Mouse (Mus musculus) lung, postnatal 0 days (tissue): ENCODE data around the gene Cacna1a. TPM values are rescaled to one million over a fixed set of nuclear protein-coding genes. Genes with fewer than 3 reads are reported as not detected.

Experiments used
- ATAC-seq: fragments of 200-750 bp; cut with Nextera tagmentation; 2 replicates; pipeline ENCODE4 v1.8.0; 2017; ENCODE audit warnings: moderate library complexity
- DNase-seq: peaks from one replicate; pipeline ENCODE4 v3.0.0-alpha.2; 2016; ENCODE audit warnings: low spot score
- H3K27ac ChIP-seq: fragments of 300-500 bp; sonication (generic); 2 replicates; pipeline ENCODE4 v1.5.1; 2014; ENCODE audit warnings: antibody characterized with exemption, mild to moderate bottlenecking, low read length, mixed read lengths
- H3K27me3 ChIP-seq: fragments of 300-500 bp; sonication (generic); replicated peaks from 2 replicates; pipeline ENCODE4 v1.6.1; 2014; ENCODE audit warnings: low read length, mixed read lengths; ENCODE audit not compliant: insufficient read depth
- H3K36me3 ChIP-seq: fragments of 300-500 bp; sonication (generic); 2 replicates; pipeline ENCODE4 v1.6.1; 2014; ENCODE audit warnings: low read length, mixed read lengths; ENCODE audit not compliant: insufficient read depth
- H3K4me1 ChIP-seq: fragments of 300-500 bp; sonication (generic); 2 replicates; pipeline ENCODE4 v1.6.1; 2014; ENCODE audit warnings: antibody characterized with exemption, low read depth, low read length, mixed read lengths; ENCODE audit not compliant: insufficient read depth
- H3K4me2 ChIP-seq: fragments of 300-500 bp; sonication (generic); replicated peaks from 2 replicates; pipeline ENCODE4 v1.6.1; 2014; ENCODE audit warnings: low read depth, mild to moderate bottlenecking, low read length, moderate library complexity, mixed read lengths
- H3K4me3 ChIP-seq: fragments of 300-500 bp; sonication (generic); 2 replicates; pipeline ENCODE4 v1.5.1; 2014; ENCODE audit warnings: low read depth, low read length
- H3K9ac ChIP-seq: fragments of 300-500 bp; sonication (generic); replicated peaks from 2 replicates; pipeline ENCODE4 v1.6.1; 2014; ENCODE audit warnings: low read depth, mild to moderate bottlenecking
- H3K9me3 ChIP-seq: fragments of 300-500 bp; sonication (generic); 2 replicates; pipeline ENCODE4 v1.6.1; 2016; ENCODE audit warnings: low read length, mixed read lengths
- CTCF ChIP-seq: IDR thresholded peaks from 2 replicates; pipeline ENCODE4 v1.5.1; 2016; ENCODE audit warnings: antibody characterized with exemption, mild to moderate bottlenecking
- EP300 ChIP-seq: IDR thresholded peaks from 2 replicates; pipeline ENCODE4 v1.6.1; 2016; ENCODE audit warnings: antibody characterized with exemption, mild to moderate bottlenecking, control low read depth
- WGBS: fragments of 180-500 bp; shearing (Covaris S2); extraction: QIAGEN DNeasy Blood & Tissue Kit; methylation state at CpG from one replicate; pipeline ENCODE4 v1.1.7; 2014; 5-methylcytosine and 5-hydroxymethylcytosine counted together
- polyA plus RNA-seq: library from polyadenylated mRNA; unstranded; fragments of >200 nt; fragmentation: Nextera tagmentation; extraction: Ambion mirVana; gene quantifications from 2 replicates; pipeline ENCODE4 v1.2.1, GENCODE M21; 2015

Gene Cacna1a
- polyA plus RNA-seq, 1 experiment from 2014 or later, result 3.3 TPM

DNA sequence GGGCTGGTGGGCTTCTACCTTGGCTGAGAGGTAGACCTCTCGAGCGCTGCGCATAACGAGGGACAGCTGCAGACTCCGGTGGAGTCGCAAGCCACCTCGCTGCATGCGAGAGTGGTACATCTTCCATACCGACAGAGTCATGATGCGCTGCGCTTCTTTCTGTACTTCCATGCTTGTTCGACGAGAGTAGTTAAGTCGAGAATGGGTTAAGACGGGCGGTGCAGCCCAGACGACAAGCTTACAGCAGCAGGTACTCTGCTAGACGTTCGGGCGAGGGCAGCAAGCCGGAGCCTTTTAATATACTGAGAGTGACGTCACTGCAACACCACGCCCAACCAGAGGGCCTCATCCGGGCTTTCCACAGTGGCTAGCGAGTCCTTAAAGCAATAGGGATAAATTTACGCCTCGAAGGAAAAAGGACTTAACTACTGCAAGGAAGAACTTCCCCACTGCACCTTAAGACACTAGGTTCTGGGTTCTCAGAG is 274.4 kb downstream of the Cacna1a start, which contains the start of gene Ier2:
TSS of gene Ier2 (minus strand) at position 272 of the 485 bp plus-strand sequence.
- H3K4me1 ChIP-seq, result peaks cover 19% of the 10 kb centered on the region
- TF ChIP-seq CTCF (peak; percentile 28), EP300 (peak; percentile 76; the same call in 1 of the 2 replicates)
- peak; percentile 99 for DNase-seq

DNA sequence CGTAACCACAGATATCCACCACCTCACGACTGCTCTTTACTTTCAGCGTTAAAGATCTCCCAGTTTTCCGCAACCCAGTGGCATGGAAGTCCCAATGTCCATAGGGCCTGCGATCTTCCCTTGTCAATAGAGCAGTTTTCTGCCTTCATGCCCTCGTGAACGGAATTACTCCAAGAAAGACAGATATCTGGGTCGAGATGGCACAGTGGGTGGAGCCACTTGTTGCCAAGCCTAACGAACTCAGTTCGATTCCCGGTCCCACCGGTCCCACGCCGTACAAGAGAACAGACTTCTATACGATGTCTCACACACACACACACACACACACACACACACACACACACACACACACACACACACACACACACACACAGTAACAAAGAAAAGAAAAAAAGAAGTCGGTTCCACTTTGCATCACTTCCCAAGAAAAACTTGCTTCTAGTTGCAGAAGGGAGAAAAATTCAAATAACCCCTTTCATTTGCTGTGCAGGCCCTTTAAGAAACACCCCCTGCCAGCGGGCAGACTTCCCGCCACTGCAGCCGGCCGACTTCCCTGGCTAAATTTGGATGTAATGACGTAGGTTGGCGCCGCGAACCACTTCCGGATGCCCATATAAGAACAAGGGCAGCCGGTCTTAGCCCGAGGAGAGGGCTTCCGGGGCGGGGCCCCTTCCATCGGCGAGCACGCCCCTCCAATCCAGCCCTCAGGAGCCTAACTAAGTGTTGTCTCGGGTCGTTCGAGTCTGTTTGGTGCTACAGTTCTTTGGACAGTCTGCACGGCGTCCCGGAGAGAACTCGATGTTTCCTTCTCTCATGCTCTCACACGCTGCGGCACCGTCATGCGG is 275.5 kb downstream of the Cacna1a start:
- Histone ChIP-seq H3K9me3 (no peaks in the 10 kb centered on the region), H3K4me2 (peak overlapping the region; percentile 79), H3K27me3 (no peaks in the 10 kb centered on the region), H3K4me1 (peaks cover 15% of the 10 kb centered on the region), H3K36me3 (no peaks in the 10 kb centered on the region), H3K4me3 (peak overlapping the region; percentile 97), H3K27ac (peak overlapping the region; percentile 99), H3K9ac (peak overlapping the region; percentile 48)
- 1% methylated on average over 43 of the region's 43 CpGs for WGBS
- TF ChIP-seq EP300, result peak; percentile 91
- no peak for TF ChIP-seq CTCF
- DNase-seq (peak; percentile 99), ATAC-seq (peak; percentile 75)

More for the DNA sequence above, 274.4 kb downstream of the Cacna1a start, which contains the start of gene Ier2:
- Histone ChIP-seq H3K36me3 (no peaks in the 10 kb centered on the region), H3K9me3 (no peaks in the 10 kb centered on the region), H3K4me3 (peak within 1 kb of the TSS; percentile 97), H3K27ac (peak within 1 kb of the TSS; percentile 99), H3K27me3 (no peaks in the 10 kb centered on the region), H3K4me2 (peak within 1 kb of the TSS; percentile 79), H3K9ac (peak within 1 kb of the TSS; percentile 99)
- peak; percentile 66 for ATAC-seq
- 0% methylated on average over 27 of the region's 27 CpGs for WGBS

DNA sequence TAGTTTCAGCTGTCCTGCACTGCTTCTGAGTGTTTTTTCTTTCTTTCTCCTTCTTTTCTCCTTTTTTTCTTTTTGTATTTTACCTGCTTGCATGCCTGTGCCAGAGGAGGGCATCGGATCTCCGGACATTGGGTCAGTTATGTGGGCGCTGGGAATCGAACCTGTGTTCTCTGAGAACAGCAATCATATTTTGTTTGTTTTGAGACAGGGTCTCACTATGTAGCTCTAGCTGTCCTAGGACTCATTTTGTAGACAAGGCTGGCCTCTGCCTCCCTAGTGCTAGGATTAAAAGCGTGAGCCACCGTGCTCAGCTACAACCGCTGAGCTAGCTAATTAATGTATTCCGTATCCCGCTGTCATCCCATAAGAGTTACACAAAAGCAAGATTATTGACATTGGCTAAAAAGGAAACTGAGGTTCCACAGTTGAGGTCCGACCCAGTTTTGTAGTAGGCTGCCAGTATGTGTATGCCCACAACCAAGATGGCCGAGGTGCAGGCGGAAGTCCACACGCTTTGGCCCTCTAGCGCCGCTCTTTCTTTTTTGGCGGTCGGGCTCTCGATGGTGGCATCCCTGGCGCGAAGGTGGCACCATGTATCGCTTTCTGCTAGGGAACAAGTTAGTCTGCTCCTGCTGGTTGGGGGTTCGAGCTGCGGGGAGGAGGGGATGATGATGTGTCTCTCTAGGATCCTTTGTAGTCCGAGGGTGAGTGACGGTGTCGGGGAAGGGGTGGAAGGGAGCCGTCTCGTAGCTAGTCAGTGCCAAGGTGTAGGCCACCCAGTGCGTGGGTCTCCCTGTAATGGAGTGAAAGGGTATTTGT is 276.5 kb downstream of the Cacna1a start:
- Histone ChIP-seq H3K27me3 (no peaks in the 10 kb centered on the region), H3K27ac (peak overlapping the region; percentile 99), H3K4me2 (peak overlapping the region; percentile 79), H3K4me1 (peaks cover 11% of the 10 kb centered on the region), H3K4me3 (peak overlapping the region; percentile 97), H3K9me3 (no peaks in the 10 kb centered on the region), H3K9ac (peak overlapping the region; percentile 48), H3K36me3 (no peaks in the 10 kb centered on the region)
- under 1% methylated on average over 29 of the region's 29 CpGs for WGBS
- TF ChIP-seq EP300 (no peak), CTCF (peak; percentile 77)
- DNase-seq (peak; percentile 93), ATAC-seq (peak; percentile 13)

DNA sequence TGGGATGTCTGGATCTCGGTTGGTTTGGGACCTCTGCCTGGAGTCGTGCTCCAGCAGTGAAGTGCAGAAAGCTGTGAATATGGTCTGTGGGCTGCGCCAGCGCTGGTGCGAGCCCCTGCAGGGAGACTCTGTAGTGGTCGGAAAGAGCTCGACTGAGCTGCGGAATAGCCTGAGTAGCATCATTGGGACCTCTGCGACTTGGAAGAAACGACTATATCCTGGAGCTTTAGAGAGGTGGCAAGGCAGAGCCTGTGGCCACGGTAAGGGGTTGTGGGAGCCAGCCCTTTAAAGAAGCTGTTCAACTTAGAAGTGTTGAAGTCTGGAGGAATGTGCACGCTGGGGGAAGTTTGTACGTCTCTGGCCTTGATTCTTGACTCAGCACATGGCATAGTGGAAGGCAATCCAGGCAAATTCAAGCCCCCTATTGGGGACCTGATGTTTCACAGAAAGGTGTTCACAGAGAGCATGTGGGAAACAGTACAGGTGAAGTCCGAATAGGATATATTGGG is 277.2 kb downstream of the Cacna1a start:
- peak; percentile 47 for DNase-seq
- H3K36me3 ChIP-seq, result no peaks in the 10 kb centered on the region
- H3K4me3 ChIP-seq, result peak overlapping the region; percentile 97
- peaks cover 5% of the 10 kb centered on the region; the same call in 1 of the 2 replicates for H3K4me1 ChIP-seq
- peak overlapping the region; percentile 99 for H3K27ac ChIP-seq
- no peak for ATAC-seq
- H3K4me2 ChIP-seq, result peak overlapping the region; percentile 79
- 2% methylated on average over 14 of the region's 14 CpGs for WGBS
- H3K9me3 ChIP-seq, result no peaks in the 10 kb centered on the region
- H3K27me3 ChIP-seq, result no peaks in the 10 kb centered on the region
- TF ChIP-seq CTCF (no peak; the same call in 1 of the 2 replicates), EP300 (no peak)
- peak overlapping the region; percentile 48 for H3K9ac ChIP-seq

DNA sequence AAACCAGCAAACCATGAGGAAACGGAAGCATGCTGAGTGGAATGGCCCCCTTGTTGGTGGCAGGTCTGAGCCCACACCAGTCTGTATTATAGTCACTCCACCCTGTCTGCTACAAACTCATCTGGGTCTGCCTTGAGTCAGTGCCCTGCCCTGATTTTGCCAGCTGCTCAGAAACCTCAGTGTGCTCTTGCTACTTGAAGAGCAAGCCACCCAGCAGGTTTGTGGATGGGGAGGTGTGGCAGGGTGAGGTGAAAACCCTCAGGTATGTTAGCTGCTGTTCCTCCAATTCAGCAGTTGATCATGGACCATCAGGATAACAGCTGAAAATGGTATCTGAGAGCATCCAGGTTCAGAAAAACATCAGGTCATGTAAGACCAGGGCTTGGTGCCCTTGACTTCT is 279.8 kb downstream of the Cacna1a start:
- no peaks in the 10 kb centered on the region for H3K27me3 ChIP-seq
- DNase-seq (peak; percentile 80), ATAC-seq (no peak)
- H3K4me3 ChIP-seq, result no peak overlapping the region
- peak overlapping the region; percentile 47; the same call in 1 of the 2 replicates for H3K27ac ChIP-seq
- peaks cover 5% of the 10 kb centered on the region; the same call in 1 of the 2 replicates for H3K4me1 ChIP-seq
- WGBS, result 40% methylated on average over 1 of the region's 1 CpGs
- H3K9me3 ChIP-seq, result no peaks in the 10 kb centered on the region
- H3K36me3 ChIP-seq, result 0 out of 2 replicates have a peak, but pooled peaks cover 6% of the 10 kb centered on the region
- H3K9ac ChIP-seq, result no peak overlapping the region
- TF ChIP-seq EP300, result no peak
- TF ChIP-seq CTCF, result no peak
- no peak overlapping the region for H3K4me2 ChIP-seq
